Mouse (Mus musculus) heart, adult 2 months (tissue): ENCODE data around the gene Unc93b1.

ENCODE experiments used
- CTCF ChIP-seq: fragments of 200-600 bp; IDR thresholded peaks from 2 replicates; pipeline ENCODE4 v1.8.1; 2022; ENCODE audit warnings: antibody characterized with exemption, mild to moderate bottlenecking, moderate library complexity
- EP300 ChIP-seq: fragments of 200-500 bp; IDR thresholded peaks from 2 replicates; pipeline ENCODE4 v1.6.1; 2011; ENCODE audit warnings: low read depth, low read length, control low read depth; ENCODE audit not compliant: insufficient read depth
- POLR2A ChIP-seq: fragments of 200-500 bp; IDR thresholded peaks from 2 replicates; pipeline ENCODE4 v1.6.1; 2011; ENCODE audit warnings: mild to moderate bottlenecking, low read depth, low read length, control low read depth; ENCODE audit not compliant: insufficient read depth

DNA sequence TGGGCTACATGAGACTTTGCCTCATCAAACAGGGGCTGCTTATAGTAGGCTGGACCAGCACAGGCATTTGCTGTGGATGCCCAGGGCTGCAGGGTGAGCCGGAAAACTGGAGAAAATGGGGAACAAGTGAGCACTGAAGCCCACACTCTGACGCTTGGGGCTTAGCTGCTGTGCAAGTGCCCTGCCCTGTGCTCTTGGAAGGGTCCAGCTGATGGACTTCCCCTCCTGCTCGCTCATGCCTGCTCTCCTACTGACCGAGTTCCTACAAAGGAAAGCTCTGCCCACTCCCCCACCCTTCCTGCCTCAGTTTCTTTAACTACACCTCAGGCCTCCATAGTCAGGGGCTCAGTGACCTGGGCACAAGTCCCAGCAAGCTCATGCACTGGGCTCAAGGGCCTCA, 7.0 kb upstream of the Unc93b1 start:
- TF ChIP-seq POLR2A (no peak), EP300 (no peak), CTCF (no peak)
